Mouse (Mus musculus): ENCODE measurements around the gene Tshz3. TPM values are rescaled to one million over a fixed set of nuclear protein-coding genes. Genes with fewer than 3 reads are reported as not detected.

Tshz3 gene
- polyA plus RNA-seq, 1 experiment from 2014 or later = 26.4 TPM

GRCm38 (mm10) chr7:36796392-36797187 lies 98.7 kb downstream of the Tshz3 start:
- Histone ChIP-seq H3K27ac (ENCODE audit: low read depth, low read length) (no peak overlapping the region), H3K4me2 (ENCODE audit: low read length) (no peak overlapping the region), H3K36me3 (ENCODE audit: control insufficient read depth, insufficient read depth, low read length) (no peaks in the 10 kb centered on the region), H3K9ac (ENCODE audit: low read depth, low read length) (no peak overlapping the region), H3K9me3 (ENCODE audit: control insufficient read depth, low read length) (no peaks in the 10 kb centered on the region), H3K4me3 (ENCODE audit: low read length) (no peak overlapping the region), H3K27me3 (replicated peaks; ENCODE audit: control insufficient read depth, insufficient read depth, low read length) (no peaks in the 10 kb centered on the region), H3K4me1 (ENCODE audit: control insufficient read depth, insufficient read depth, low read depth, low read length) (no peaks in the 10 kb centered on the region)
- ATAC-seq = no peak
- WGBS = 87% methylated on average over 15 of the region's 15 CpGs

All from hindbrain, embryonic 16.5 days (tissue).